Mouse (Mus musculus) stomach, embryonic 15.5 days (tissue): ENCODE data around the gene Gm13090. TPM values are rescaled to one million over a fixed set of nuclear protein-coding genes. Genes with fewer than 3 reads are reported as not detected.

Experiments used
- ATAC-seq: fragments of 200-750 bp; cut with Nextera tagmentation; 2 replicates; pipeline ENCODE4 v1.8.0; 2017; ENCODE audit warnings: low read depth, moderate number of reproducible peaks, moderate TSS enrichment; ENCODE audit not compliant: insufficient read depth, low FRiP score
- H3K27ac ChIP-seq: fragments of 300-500 bp; sonication (generic); 2 replicates; pipeline ENCODE4 v1.5.1; 2015; ENCODE audit warnings: mild to moderate bottlenecking, inconsistent platforms
- H3K27me3 ChIP-seq: fragments of 300-500 bp; sonication (generic); replicated peaks from 2 replicates; pipeline ENCODE4 v1.6.1; 2015; ENCODE audit warnings: inconsistent platforms
- H3K36me3 ChIP-seq: fragments of 300-500 bp; sonication (generic); 2 replicates; pipeline ENCODE4 v1.6.1; 2015; ENCODE audit warnings: inconsistent platforms
- H3K4me1 ChIP-seq: fragments of 300-500 bp; sonication (generic); 2 replicates; pipeline ENCODE4 v1.6.1; 2015; ENCODE audit warnings: inconsistent platforms
- H3K4me2 ChIP-seq: fragments of 300-500 bp; sonication (generic); 2 replicates; pipeline ENCODE4 v1.6.1; 2015; ENCODE audit warnings: mild to moderate bottlenecking, inconsistent platforms
- H3K4me3 ChIP-seq: fragments of 300-500 bp; sonication (generic); replicated peaks from 2 replicates; pipeline ENCODE4 v1.5.1; 2015; ENCODE audit warnings: inconsistent platforms
- H3K9ac ChIP-seq: fragments of 300-500 bp; sonication (generic); 2 replicates; pipeline ENCODE4 v1.6.1; 2015; ENCODE audit warnings: inconsistent platforms
- H3K9me3 ChIP-seq: fragments of 300-500 bp; sonication (generic); 2 replicates; pipeline ENCODE4 v1.6.1; 2016; ENCODE audit warnings: inconsistent platforms
- WGBS: fragments of 180-500 bp; shearing (Covaris S2); methylation state at CpG from one replicate; pipeline ENCODE4 v1.1.7; 2015; 5-methylcytosine and 5-hydroxymethylcytosine counted together
- polyA plus RNA-seq: library from polyadenylated mRNA; unstranded; fragments of >200 nt; fragmentation: Nextera tagmentation; extraction: Ambion mirVana; gene quantifications from 2 replicates; pipeline ENCODE4 v1.2.1, GENCODE M21; 2015

Gm13090 gene
- polyA plus RNA-seq, 1 experiment from 2014 or later: not detected

- H3K4me3 ChIP-seq: no peak overlapping the region
- no peaks in the 10 kb centered on the region for H3K27me3 ChIP-seq
- WGBS: 75% methylated on average over 7 of the region's 7 CpGs
- H3K4me2 ChIP-seq: no peak overlapping the region
- H3K36me3 ChIP-seq: no peaks in the 10 kb centered on the region
- H3K27ac ChIP-seq: no peak overlapping the region
- no peaks in the 10 kb centered on the region for H3K4me1 ChIP-seq
- no peak overlapping the region for H3K9ac ChIP-seq
- no peaks in the 10 kb centered on the region for H3K9me3 ChIP-seq
- ATAC-seq: no peak
Observed at GRCm38 (mm10) chr4:151070962-151071361, 18.4 kb upstream of the Gm13090 start.

DNA sequence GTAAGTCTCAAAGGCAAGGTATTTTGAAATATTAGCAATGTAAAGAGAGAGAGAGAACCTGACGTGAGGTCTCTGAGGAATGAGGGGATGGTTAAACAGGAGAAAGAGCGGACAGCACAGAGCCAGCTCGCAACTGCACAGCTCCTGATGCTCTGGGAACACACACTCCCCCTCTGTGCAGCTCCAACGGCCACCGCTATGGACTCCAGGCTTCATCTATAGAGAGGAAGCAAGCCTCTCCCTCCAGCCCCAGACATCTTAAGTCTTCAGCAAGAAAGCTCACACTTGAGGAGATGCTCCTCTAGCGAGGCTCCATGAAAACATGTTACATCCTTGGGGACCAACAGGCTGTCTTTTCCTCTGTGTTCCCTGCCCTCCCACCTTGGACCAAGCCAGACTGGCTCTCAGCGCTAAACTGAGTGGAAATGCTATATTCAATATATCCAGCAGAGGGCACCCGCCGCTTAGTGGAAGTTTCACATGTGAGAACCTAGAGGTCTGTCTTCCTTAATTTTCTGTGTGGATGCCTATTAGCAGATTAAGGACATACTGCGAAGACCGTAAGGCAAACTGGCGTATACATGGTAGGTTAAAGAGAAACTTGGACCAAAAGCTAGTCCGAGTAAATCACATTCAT lies 16.1 kb upstream of the Gm13090 start:
- Histone ChIP-seq H3K9ac (no peak overlapping the region), H3K27ac (no peak overlapping the region), H3K4me3 (no peak overlapping the region), H3K9me3 (no peaks in the 10 kb centered on the region), H3K36me3 (no peaks in the 10 kb centered on the region), H3K4me2 (no peak overlapping the region), H3K27me3 (no peaks in the 10 kb centered on the region), H3K4me1 (no peaks in the 10 kb centered on the region)
- 50% methylated on average over 13 of the region's 13 CpGs for WGBS
- ATAC-seq: 0 out of 2 replicates have a peak, but pooled peaks have one; percentile 63

- Histone ChIP-seq H3K4me3 (no peak overlapping the region), H3K9me3 (no peaks in the 10 kb centered on the region), H3K4me2 (no peak overlapping the region), H3K36me3 (no peaks in the 10 kb centered on the region), H3K27ac (no peak overlapping the region), H3K4me1 (no peaks in the 10 kb centered on the region), H3K9ac (no peak overlapping the region), H3K27me3 (no peaks in the 10 kb centered on the region)
- no peak for ATAC-seq
- 90% methylated on average over 15 of the region's 15 CpGs for WGBS
Observed at GRCm38 (mm10) chr4:151074817-151075216, 14.6 kb upstream of the Gm13090 start.

DNA sequence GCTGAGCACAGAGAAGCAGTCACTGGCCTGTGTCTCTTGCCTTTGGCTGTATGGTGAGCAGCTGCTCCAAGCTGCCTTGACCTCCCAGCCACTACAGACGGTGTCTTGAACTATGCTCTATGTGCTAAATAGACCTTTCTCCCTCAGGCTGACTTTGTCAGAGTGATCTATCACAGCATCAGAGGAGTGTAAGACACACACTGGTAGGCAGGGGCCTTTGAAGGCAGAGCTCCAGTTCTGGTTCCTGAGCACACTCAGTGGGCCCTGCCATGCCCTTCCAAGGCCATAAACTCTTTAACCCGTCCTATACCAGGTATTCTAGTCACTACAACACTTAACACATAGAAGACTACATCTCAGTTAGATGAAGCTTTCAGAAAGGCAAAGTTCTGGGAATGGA lies 8.0 kb upstream of the Gm13090 start:
- Histone ChIP-seq H3K4me2 (no peak overlapping the region), H3K36me3 (no peaks in the 10 kb centered on the region), H3K27me3 (no peaks in the 10 kb centered on the region), H3K4me3 (no peak overlapping the region), H3K4me1 (no peaks in the 10 kb centered on the region), H3K9me3 (no peaks in the 10 kb centered on the region), H3K27ac (no peak overlapping the region), H3K9ac (no peak overlapping the region)
- WGBS: 86% methylated on average over 2 of the region's 2 CpGs
- ATAC-seq: no peak

DNA sequence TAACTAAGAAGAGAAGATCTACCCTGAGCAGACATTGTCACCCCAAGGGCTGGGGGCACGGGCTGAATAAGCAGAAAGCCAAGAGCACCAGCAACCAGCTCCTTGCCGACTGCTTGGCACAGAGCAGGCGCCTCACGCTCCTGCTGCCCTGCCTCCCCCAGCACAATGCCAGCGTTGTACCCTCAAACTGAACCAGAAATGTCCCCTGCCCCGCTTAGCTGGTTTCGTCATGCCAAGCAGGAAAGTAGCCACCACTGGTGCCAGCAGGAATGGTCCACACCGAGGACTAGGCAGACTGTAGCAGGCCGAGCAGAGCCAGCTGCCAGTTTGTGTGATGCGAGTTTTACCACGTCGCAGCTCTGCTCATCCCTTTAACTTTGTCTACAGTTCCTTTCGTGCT lies 7.4 kb upstream of the Gm13090 start:
- ATAC-seq: no peak
- Histone ChIP-seq H3K36me3 (no peaks in the 10 kb centered on the region), H3K4me2 (no peak overlapping the region), H3K27ac (no peak overlapping the region), H3K27me3 (no peaks in the 10 kb centered on the region), H3K4me1 (no peaks in the 10 kb centered on the region), H3K9ac (no peak overlapping the region), H3K4me3 (no peak overlapping the region), H3K9me3 (no peaks in the 10 kb centered on the region)
- 89% methylated on average over 13 of the region's 13 CpGs for WGBS

GRCm38 (mm10) chr4:151083027-151083426 lies 6.3 kb upstream of the Gm13090 start:
- Histone ChIP-seq H3K36me3 (no peaks in the 10 kb centered on the region), H3K27me3 (no peaks in the 10 kb centered on the region), H3K27ac (no peak overlapping the region), H3K9me3 (no peaks in the 10 kb centered on the region), H3K4me1 (no peaks in the 10 kb centered on the region), H3K4me3 (no peak overlapping the region), H3K4me2 (no peak overlapping the region), H3K9ac (no peak overlapping the region)
- WGBS: 73% methylated on average over 5 of the region's 5 CpGs
- no peak for ATAC-seq

DNA sequence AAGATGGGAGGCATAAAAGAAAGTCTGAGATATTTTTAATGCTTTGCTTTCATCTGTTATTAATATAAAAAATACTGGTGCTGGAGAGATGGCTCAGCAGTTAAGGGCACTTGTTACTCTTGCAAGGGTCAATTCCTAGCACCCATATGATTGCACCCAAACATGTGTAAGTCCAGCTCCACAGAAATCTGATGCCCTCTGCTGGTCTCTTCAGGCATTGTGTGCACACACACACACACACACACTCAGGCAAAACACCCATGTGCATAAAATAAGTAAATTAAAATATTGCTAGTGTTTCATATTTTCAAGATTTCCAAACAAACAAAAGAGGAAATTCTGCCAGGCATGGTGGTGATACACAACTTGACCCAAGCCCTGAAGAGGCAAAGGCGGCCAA lies 2.0 kb upstream of the Gm13090 start:
- Histone ChIP-seq H3K4me1 (no peaks in the 10 kb centered on the region), H3K27ac (no peak overlapping the region), H3K4me2 (no peak overlapping the region), H3K36me3 (no peaks in the 10 kb centered on the region), H3K27me3 (no peaks in the 10 kb centered on the region), H3K9me3 (no peaks in the 10 kb centered on the region), H3K9ac (no peak overlapping the region), H3K4me3 (no peak overlapping the region)
- WGBS: 96% methylated on average over 1 of the region's 1 CpGs
- ATAC-seq: no peak

GRCm38 (mm10) chr4:151088819-151089218 lies 551 bp upstream of the Gm13090 start:
- Histone ChIP-seq H3K36me3 (no peaks in the 10 kb centered on the region), H3K4me1 (no peaks in the 10 kb centered on the region), H3K27me3 (no peaks in the 10 kb centered on the region), H3K4me3 (no peak overlapping the region), H3K27ac (no peak overlapping the region), H3K4me2 (no peak overlapping the region), H3K9me3 (no peaks in the 10 kb centered on the region), H3K9ac (no peak overlapping the region)
- 90% methylated on average over 14 of the region's 14 CpGs for WGBS
- ATAC-seq: no peak

DNA sequence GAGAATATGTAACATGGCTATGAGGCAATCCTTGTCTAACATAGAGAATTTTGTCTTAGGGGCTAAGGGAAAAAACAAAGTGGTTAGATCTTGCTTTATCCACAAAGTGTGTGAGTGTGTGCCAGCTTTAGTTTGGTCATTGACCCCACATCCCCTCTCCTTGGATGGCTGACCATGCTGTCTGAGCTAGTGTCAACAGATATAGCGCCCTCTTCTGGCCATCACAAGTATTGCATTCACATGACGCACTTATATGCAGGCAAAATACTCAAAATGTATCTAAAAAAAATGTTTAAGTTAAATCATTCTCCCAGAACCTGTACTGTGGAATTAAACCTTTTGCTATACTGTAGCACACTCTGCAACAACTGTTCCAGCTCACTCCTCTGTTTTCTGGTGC lies 5.8 kb downstream of the Gm13090 start:
- H3K27ac ChIP-seq: no peak overlapping the region
- H3K27me3 ChIP-seq: no peaks in the 10 kb centered on the region
- H3K36me3 ChIP-seq: no peaks in the 10 kb centered on the region
- H3K9ac ChIP-seq: no peak overlapping the region
- H3K4me3 ChIP-seq: no peak overlapping the region
- ATAC-seq: no peak
- no peak overlapping the region for H3K4me2 ChIP-seq
- H3K4me1 ChIP-seq: 0 out of 2 replicates have a peak, but pooled peaks cover 2% of the 10 kb centered on the region
- no peaks in the 10 kb centered on the region for H3K9me3 ChIP-seq
- 37% methylated on average over 2 of the region's 2 CpGs for WGBS

DNA sequence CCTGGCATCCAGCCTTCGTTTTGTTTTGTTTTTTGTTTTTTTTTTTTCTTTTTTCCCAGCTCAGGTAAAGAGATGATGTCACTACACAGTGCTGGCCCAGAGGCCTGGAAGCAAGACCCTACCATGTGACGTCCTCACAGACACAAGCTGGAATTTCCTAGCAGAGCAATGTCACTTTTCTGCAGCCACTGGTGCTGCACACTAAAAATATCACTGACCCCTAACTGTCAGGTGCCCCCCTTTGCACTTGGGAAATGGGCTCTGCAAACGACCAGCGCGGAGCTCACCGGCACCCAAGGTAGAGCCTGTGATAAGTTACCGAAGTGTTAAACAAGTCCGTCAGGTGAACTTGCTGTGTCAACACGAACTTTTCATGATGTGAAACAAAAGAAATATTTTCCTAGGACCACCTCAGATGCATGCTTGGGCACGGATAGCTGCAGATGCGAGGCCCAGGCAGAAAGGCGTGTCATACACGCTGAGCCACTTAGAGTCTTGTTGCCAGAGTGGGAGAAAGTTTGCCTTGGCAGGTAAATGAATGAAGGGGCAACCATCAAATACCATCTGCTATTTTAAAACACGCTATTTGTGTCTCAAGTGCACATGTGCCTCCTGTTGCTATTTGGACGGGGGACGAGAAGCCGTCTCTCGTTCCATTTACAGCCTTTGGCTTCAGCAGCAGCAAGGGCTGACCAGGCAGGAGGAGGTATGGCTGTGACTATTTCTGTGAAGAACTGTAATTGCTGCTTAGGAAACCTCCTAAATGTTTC lies 7.1 kb downstream of the Gm13090 start:
- ATAC-seq: 0 out of 2 replicates have a peak, but pooled peaks have one; percentile 31
- 67% methylated on average over 18 of the region's 18 CpGs for WGBS
- Histone ChIP-seq H3K36me3 (no peaks in the 10 kb centered on the region), H3K4me2 (peak overlapping the region; percentile 19; the same call in 1 of the 2 replicates), H3K27me3 (no peaks in the 10 kb centered on the region), H3K9ac (no peak overlapping the region), H3K9me3 (no peaks in the 10 kb centered on the region), H3K4me3 (no peak overlapping the region), H3K4me1 (0 out of 2 replicates have a peak, but pooled peaks cover 2% of the 10 kb centered on the region), H3K27ac (peak overlapping the region; percentile 44; the same call in 1 of the 2 replicates)

DNA sequence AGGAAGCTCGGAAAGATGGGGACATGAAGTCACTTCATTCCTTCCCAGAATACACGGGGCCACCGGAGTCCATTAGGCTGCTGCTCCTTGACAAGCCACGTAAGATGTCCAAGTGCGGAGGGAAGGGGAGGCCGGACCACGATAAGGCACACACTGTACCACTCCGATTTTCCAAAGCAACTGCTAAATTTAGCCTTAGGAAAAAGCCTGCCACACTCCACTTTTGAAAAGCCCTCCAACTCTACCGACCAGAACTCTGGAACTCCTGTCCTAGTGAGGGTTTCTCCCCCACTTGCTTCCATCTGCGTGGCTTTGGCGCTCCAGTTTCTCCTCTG lies 7.7 kb downstream of the Gm13090 start:
- Histone ChIP-seq H3K36me3 (no peaks in the 10 kb centered on the region), H3K27me3 (no peaks in the 10 kb centered on the region), H3K9ac (no peak overlapping the region), H3K4me1 (0 out of 2 replicates have a peak, but pooled peaks cover 2% of the 10 kb centered on the region), H3K4me2 (no peak overlapping the region), H3K4me3 (no peak overlapping the region), H3K9me3 (no peaks in the 10 kb centered on the region), H3K27ac (peak overlapping the region; percentile 28; the same call in 1 of the 2 replicates)
- 70% methylated on average over 11 of the region's 11 CpGs for WGBS
- no peak for ATAC-seq

DNA sequence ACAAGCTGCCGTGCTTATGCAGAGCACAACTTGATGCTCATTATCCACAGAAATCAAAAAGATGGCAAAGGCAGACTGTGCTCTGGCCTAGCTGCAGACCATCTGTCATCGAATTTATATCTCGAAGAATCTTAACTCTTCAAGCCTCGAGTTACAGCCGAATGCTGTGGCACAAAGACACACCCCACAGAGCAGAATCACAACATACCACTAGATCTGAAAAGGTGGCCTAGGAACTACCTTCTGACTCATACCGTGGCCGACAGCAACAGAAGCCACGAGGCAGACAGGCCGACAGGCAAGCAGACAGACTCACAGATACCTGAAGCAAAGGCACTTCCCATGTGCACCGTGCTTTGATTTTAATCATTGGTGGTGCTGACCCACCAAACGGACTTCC lies 14.3 kb downstream of the Gm13090 start:
- no peak overlapping the region for H3K9ac ChIP-seq
- H3K4me2 ChIP-seq: no peak overlapping the region
- no peak overlapping the region for H3K4me3 ChIP-seq
- H3K27me3 ChIP-seq: peaks cover 23% of the 10 kb centered on the region
- no peaks in the 10 kb centered on the region for H3K9me3 ChIP-seq
- ATAC-seq: no peak
- 0 out of 2 replicates have a peak, but pooled peaks cover 6% of the 10 kb centered on the region for H3K4me1 ChIP-seq
- no peak overlapping the region for H3K27ac ChIP-seq
- WGBS: 77% methylated on average over 11 of the region's 11 CpGs
- H3K36me3 ChIP-seq: no peaks in the 10 kb centered on the region
